Mouse (Mus musculus) macrophage (primary cell): ENCODE results near the gene Cdcp2. TPM values are rescaled to one million over a fixed set of nuclear protein-coding genes. Genes with fewer than 3 reads are reported as not detected.
"Not testable (repeated sequence)": the region's sequence is repeated elsewhere in the genome, so short reads cannot be mapped to it uniquely, and the experiment has no call there.

Source experiments
- H3K27ac ChIP-seq: fragments of 350-480 bp; formaldehyde crosslinking; 2 replicates; pipeline ENCODE4 v1.9.0; 2021
- H3K36me3 ChIP-seq: fragments of 350-480 bp; formaldehyde crosslinking; 2 replicates; pipeline ENCODE4 v1.9.0; 2021; ENCODE audit errors: inconsistent target
- H3K4me3 ChIP-seq: fragments of 350-480 bp; formaldehyde crosslinking; 2 replicates; pipeline ENCODE4 v1.9.0; 2021; ENCODE audit errors: inconsistent target
- H3K79me2 ChIP-seq: fragments of 350-480 bp; formaldehyde crosslinking; 2 replicates; pipeline ENCODE4 v1.9.0; 2021; ENCODE audit errors: inconsistent target
- WGBS: methylation state at CpG from one replicate; pipeline ENCODE4 v1.1.7; 2026; ENCODE audit warnings: inconsistent platforms; ENCODE audit not compliant: missing documents; 5-methylcytosine and 5-hydroxymethylcytosine counted together
- polyA plus RNA-seq: library from polyadenylated mRNA; stranded (reverse); fragments of 250-400 nt; gene quantifications from 3 replicates; pipeline ENCODE4 v1.2.4, GENCODE M21; 2018; ENCODE audit warnings: inconsistent platforms

The Cdcp2 gene
- polyA plus RNA-seq, 1 experiment from 2014 or later, result not detected

- WGBS, result 90% methylated on average over 14 of the region's 16 CpGs
- Histone ChIP-seq H3K4me3 (no peak overlapping the region), H3K79me2 (no peaks in the 10 kb centered on the region), H3K27ac (no peak overlapping the region), H3K36me3 (no peaks in the 10 kb centered on the region)
Observed at GRCm38 (mm10) chr4:107106777-107107176, 10.1 kb downstream of the Cdcp2 start.

GRCm38 (mm10) chr4:107108291-107108731 lies 11.6 kb downstream of the Cdcp2 start:
- H3K79me2 ChIP-seq, result no peaks in the 10 kb centered on the region
- H3K27ac ChIP-seq, result no peak overlapping the region
- H3K4me3 ChIP-seq, result no peak overlapping the region
- WGBS, result 74% methylated on average over 13 of the region's 13 CpGs
- no peaks in the 10 kb centered on the region for H3K36me3 ChIP-seq

- H3K27ac ChIP-seq, H3K36me3 ChIP-seq, H3K79me2 ChIP-seq, H3K4me3 ChIP-seq: not testable (repeated sequence)
- WGBS, result 98% methylated on average over 6 of the region's 6 CpGs
Observed at GRCm38 (mm10) chr4:107109181-107109580, 12.5 kb downstream of the Cdcp2 start.

DNA sequence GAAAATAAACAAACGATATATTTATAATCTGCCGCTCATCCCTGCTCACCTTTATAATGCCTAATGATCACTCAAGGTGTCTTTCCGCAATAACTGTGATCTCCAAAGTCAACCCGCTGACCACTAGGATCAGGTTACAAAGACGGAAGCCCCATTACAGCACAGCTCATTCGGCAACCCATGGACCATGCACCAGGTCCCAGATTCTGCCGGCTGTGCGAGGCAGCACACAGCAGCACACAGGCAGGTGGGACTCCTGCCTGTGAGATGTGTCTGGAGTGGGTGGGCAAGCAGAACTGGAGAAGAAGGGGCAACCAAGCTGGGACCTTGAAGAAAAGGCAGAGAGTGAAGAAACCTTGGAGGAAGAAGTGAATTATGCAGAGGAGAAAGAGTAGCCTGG lies 17.6 kb downstream of the Cdcp2 start:
- H3K4me3 ChIP-seq, result no peak overlapping the region
- H3K27ac ChIP-seq, result no peak overlapping the region
- no peaks in the 10 kb centered on the region for H3K79me2 ChIP-seq
- H3K36me3 ChIP-seq, result no peaks in the 10 kb centered on the region
- WGBS, result 80% methylated on average over 8 of the region's 8 CpGs

DNA sequence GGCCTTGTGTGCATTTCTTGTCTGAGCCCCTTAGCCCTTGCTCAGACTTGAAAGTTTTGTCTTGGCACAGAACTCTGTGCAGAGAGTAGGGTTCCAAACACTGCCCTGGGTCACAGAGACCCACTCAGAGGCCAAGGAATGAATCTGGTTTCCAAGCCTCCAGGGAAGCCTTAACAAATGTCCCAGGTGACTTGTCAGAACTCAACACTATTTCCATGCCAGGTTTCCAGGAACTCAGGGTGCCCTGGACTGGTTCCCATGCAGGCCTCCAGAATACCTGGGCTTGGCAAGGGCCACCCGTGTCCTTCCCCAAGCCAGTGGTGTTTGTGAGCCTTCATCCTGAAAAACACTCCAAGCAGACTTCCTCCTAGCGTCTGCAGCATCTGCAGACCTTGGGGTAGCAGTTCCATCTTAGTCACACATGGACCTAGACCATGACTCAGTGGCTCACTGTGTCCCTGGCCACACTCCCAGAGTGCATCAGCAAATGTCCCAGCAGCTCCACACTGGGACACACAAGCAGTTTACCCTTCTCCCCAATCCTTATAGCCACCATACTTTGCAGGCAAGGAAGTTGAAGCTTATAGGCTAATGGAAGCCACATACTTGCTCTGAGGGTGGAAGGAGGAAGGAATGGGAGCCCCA lies 21.2 kb downstream of the Cdcp2 start:
- no peak overlapping the region for H3K4me3 ChIP-seq
- 69% methylated on average over 2 of the region's 2 CpGs for WGBS
- no peaks in the 10 kb centered on the region for H3K36me3 ChIP-seq
- H3K27ac ChIP-seq, result no peak overlapping the region
- no peaks in the 10 kb centered on the region for H3K79me2 ChIP-seq

DNA sequence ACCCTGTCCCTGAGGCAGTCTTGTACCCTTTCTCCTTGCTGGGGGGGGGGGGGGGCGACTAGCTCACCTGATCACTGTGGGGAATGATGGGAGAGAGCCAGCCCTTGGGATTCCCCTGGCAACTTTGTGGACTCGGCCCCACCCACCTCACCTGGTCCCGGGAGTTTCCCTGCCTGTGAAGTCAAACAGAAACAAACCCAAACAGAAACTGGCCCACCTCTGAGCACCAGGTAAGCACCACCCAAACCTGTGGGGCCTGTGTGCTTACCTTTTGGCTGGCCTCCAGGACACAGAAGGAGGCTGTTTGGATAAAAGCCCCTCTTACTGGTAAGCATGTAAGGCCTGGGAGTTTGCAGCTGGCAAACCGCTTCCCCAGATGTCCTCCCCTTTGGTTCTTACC lies 22.4 kb downstream of the Cdcp2 start:
- Histone ChIP-seq H3K27ac (no peak overlapping the region), H3K79me2 (no peaks in the 10 kb centered on the region), H3K4me3 (no peak overlapping the region), H3K36me3 (no peaks in the 10 kb centered on the region)
- 84% methylated on average over 3 of the region's 4 CpGs for WGBS

- H3K79me2 ChIP-seq, result no peaks in the 10 kb centered on the region
- no peak overlapping the region for H3K4me3 ChIP-seq
- no peaks in the 10 kb centered on the region for H3K36me3 ChIP-seq
- no peak overlapping the region for H3K27ac ChIP-seq
- 96% methylated on average over 6 of the region's 6 CpGs for WGBS
Observed at GRCm38 (mm10) chr4:107120676-107121075, 24.0 kb downstream of the Cdcp2 start.

DNA sequence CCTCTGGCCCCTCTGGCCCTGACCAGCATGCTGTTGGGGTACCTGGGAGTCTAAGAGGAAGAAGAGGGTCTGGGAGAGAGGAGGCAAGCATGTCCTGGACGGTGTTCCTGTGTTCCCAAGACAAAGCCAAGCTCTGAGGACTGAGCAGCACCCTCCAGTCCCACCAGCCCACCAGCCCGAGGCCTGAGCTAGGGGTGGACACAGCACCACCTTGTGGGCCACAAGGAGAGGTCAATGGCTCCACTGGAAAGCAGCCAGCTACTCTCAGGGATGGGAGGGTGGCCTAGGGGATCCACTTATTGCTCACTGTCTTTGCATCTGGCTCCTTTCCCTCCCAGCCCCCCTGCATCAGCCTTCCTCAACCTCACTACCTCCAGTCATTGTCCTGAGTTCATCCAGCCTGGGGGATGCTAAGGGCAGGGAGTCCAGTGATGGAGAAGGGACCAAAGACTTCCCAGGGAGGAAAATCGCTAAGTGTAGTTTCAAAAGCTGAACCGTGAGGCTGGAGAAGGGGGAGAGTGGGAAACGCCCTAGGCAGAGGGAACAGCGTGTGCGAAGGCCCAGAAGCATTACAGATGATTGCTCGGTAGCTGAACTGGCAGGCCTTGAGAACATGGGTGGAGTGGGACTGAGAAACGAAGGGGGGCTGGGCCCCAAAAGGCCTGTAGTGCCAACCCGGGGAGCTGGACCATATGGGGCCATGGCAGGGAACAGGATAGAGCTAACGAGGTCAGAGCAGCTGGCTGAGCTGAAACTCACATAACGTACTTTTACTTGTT lies 24.7 kb downstream of the Cdcp2 start:
- 85% methylated on average over 12 of the region's 12 CpGs for WGBS

DNA sequence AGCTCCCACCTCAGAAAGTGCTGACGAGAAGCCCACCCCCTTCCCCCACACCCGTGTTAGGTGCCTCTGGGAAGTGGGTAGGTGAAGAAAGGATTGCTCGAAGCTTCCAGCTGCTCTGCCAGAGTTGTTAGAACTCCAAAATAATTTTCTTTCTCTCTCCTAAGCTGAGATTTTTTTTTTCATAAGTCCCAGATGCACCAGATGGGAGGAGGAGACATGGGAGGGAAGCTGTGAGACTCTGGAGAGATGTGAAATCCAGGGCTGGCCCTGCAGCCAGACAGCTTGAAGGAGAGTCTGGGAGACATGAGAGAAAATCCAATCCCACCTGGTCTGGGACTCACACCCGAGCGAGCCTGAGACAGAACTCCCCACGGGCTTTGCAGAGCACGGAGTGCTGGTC lies 27.7 kb downstream of the Cdcp2 start:
- whole genome bisulfite sequencing, result 94% methylated on average over 7 of the region's 7 CpGs
- no peaks in the 10 kb centered on the region for H3K79me2 ChIP-seq
- H3K36me3 ChIP-seq, result no peaks in the 10 kb centered on the region
- no peak overlapping the region for H3K27ac ChIP-seq
- no peak overlapping the region for H3K4me3 ChIP-seq

More for the DNA sequence above, 24.7 kb downstream of the Cdcp2 start:
- Histone ChIP-seq H3K27ac (no peak overlapping the region), H3K36me3 (no peaks in the 10 kb centered on the region), H3K79me2 (no peaks in the 10 kb centered on the region), H3K4me3 (no peak overlapping the region)

- no peaks in the 10 kb centered on the region for H3K79me2 ChIP-seq
- no peak overlapping the region for H3K27ac ChIP-seq
- H3K36me3 ChIP-seq, result no peaks in the 10 kb centered on the region
- no peak overlapping the region for H3K4me3 ChIP-seq
- WGBS, result 62% methylated on average over 5 of the region's 5 CpGs
Observed at GRCm38 (mm10) chr4:107125101-107125500, 28.4 kb downstream of the Cdcp2 start.

- H3K79me2 ChIP-seq, result no peaks in the 10 kb centered on the region
- H3K36me3 ChIP-seq, result no peaks in the 10 kb centered on the region
- H3K4me3 ChIP-seq, result no peak overlapping the region
- no peak overlapping the region for H3K27ac ChIP-seq
- 90% methylated on average over 10 of the region's 10 CpGs for whole genome bisulfite sequencing
Observed at GRCm38 (mm10) chr4:107126389-107126788, 29.7 kb downstream of the Cdcp2 start.

DNA sequence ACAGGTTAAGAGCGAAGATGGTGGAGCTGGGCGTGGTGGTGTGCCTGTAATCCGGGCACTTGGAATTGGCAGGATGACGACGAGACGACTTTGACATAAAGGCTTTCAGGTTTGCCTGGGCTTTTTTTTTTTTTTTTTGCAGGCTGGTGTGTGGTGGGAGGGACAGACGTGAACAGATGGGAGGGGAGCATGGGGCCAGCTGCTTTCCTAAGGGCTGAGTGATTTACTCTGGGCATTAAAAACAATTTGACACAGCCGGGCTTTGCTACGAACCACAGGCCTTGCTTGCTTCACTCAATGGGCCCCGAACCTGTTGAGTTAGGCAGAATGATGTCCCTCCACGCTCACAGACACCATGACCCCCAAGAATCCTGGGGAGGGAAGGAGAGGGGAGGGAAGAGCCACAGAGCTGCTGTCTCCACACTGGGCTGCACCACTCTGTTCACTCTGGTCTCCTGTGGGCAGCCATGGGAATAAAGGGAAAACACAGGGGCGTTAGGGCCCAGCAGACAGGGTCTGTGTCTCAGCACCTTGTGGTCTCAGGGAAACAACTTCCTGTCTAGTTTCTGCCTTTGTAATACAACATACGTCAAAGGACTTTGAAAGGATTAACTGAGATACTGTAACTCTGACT lies 30.3 kb downstream of the Cdcp2 start:
- no peak overlapping the region for H3K4me3 ChIP-seq
- no peak overlapping the region for H3K27ac ChIP-seq
- WGBS, result 72% methylated on average over 13 of the region's 13 CpGs

DNA sequence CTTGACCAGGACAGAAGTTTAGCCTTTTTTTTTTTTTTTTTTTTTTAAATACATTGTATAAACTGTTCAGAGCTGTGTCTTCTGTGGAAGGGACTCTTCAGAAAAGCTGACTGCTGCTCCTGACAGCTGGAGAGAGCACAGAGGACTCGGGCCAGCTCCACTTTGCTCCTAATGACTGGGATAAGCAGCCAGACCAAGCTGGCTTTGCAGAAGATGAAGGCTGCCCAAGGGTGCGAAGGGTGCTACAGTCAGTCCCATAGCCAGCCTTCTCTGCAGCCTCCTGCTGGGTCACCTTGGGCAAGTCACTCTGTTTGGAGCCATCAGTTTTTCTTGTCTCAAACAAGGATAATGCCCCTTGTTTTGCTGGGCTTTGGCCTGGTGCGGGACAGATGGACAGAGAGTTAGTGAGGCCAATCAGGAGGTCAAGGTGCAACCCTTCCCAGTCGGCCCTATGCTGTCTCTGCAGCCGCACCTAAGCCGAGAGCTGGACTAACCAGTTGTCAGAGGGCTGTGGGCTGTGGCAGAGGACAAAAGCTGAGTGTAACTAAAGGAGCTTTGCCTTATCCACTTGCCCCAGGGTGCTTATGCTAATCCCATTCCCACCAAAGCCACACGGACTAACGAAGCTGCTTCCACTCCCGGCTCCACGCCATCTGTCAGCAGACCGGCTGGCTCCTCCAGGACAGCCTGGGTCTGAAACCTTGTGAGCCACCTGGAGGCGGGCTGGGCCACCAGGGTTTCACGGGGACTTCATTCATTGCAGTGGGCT lies 31.4 kb downstream of the Cdcp2 start:
- WGBS, result 91% methylated on average over 13 of the region's 13 CpGs
- Histone ChIP-seq H3K36me3 (no peaks in the 10 kb centered on the region), H3K4me3 (no peak overlapping the region), H3K27ac (no peak overlapping the region), H3K79me2 (no peaks in the 10 kb centered on the region)

More for the DNA sequence above, 30.3 kb downstream of the Cdcp2 start:
- Histone ChIP-seq H3K79me2 (no peaks in the 10 kb centered on the region), H3K36me3 (no peaks in the 10 kb centered on the region)

GRCm38 (mm10) chr4:107129373-107129772 lies 32.7 kb downstream of the Cdcp2 start:
- 93% methylated on average over 8 of the region's 8 CpGs for WGBS
- no peaks in the 10 kb centered on the region for H3K36me3 ChIP-seq
- no peak overlapping the region for H3K4me3 ChIP-seq
- H3K27ac ChIP-seq, result no peak overlapping the region
- no peaks in the 10 kb centered on the region for H3K79me2 ChIP-seq
